Mouse (Mus musculus) fat pad, adult 2 months (tissue): ENCODE measurements around the gene H2afy2.
A peak's percentile ranks its signal among the peaks of the same experiment; 100 is the strongest.

ENCODE experiments used
- DNase-seq: peaks from one replicate; pipeline ENCODE4 v3.0.0-alpha.2; 2011; ENCODE audit warnings: low read depth, low spot score; ENCODE audit errors: extremely low read depth

H2afy2 gene

GRCm38 (mm10) chr10:61729181-61729580, 54.8 kb downstream of the H2afy2 start:
- DNase-seq: no peak

DNA sequence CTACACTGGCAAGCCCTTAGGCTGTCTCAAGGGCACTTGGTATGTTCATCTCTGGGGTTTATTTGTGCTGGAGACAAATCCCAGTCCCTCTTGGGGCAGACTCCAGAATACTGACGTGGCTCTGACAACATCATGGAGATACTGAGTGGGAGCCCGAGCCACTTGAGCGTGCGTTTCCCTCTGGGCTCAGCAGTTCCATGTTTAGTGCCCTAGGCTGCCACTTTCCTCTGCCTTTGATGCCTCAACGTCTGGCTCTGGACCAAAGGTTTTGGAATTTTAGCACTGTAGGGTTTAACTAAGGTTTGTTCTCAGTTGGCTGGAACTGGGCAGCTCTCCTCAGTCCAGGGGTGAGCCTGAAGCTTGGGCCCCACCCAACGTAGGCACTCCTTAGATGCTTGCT, 60.7 kb downstream of the H2afy2 start:
- no peak for DNase-seq

DNA sequence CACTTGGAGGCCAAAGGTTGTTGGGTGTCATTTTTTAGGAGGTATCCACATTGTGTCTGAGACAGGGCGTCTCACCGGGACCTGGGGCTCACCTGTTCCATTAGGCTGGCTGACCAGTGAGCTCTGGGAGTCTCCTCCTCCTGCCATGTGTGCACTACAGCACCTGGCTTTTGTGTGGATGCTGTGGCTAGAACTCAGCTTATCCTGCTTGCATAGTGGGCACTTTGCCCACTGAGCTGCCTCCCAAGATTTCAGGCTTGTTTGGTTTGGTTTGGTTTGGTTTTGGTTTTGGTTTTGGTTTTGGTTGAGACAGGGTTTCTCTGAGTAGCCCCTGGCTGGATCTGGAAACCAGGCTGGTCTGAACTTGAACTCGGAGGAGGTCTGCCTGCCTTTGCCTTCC, 61.7 kb downstream of the H2afy2 start:
- no peak for DNase-seq

GRCm38 (mm10) chr10:61720331-61720730, 63.6 kb downstream of the H2afy2 start:
- no peak for DNase-seq

DNA sequence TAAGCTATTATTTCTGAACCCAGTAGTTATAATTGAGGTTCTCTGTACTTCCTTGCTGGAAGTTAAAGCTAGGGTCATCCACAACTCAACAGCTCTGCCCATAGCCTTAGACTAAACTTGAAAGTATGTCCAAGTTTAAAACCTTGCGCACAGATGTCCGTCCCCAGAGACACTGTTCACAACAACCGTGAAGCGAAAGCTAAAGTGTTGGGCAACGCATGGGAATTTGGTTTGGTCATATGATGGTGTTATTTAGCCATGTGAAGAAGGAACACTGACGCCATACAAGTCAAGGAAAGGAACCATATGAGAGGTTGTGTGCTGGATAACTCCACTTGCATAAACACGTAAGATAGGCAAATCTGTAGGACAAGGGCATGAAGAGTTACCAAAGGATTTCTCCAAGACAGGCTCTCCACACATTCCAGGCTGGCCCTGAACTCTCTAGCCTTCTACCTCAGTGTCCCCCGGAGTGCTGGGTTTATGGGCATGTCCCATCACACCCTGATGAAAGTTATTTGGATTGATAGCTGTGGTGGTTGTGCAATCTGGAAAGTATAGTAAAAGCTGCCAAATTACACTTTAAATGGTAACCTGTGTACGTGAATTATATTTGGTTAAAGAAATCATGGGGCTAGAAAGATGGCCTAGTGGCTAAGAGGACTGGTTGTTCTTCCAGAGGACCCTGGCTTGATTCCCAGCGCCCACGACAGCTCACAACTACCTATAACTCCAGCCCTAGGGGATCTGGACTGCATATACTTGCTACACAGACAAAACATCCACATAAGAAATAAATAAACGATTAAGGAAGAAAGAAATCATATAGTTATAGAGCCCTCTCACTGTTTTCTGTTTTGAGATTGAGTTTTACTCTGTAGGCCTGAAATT, 66.3 kb downstream of the H2afy2 start:
- peak; percentile 92 for DNase-seq

DNA sequence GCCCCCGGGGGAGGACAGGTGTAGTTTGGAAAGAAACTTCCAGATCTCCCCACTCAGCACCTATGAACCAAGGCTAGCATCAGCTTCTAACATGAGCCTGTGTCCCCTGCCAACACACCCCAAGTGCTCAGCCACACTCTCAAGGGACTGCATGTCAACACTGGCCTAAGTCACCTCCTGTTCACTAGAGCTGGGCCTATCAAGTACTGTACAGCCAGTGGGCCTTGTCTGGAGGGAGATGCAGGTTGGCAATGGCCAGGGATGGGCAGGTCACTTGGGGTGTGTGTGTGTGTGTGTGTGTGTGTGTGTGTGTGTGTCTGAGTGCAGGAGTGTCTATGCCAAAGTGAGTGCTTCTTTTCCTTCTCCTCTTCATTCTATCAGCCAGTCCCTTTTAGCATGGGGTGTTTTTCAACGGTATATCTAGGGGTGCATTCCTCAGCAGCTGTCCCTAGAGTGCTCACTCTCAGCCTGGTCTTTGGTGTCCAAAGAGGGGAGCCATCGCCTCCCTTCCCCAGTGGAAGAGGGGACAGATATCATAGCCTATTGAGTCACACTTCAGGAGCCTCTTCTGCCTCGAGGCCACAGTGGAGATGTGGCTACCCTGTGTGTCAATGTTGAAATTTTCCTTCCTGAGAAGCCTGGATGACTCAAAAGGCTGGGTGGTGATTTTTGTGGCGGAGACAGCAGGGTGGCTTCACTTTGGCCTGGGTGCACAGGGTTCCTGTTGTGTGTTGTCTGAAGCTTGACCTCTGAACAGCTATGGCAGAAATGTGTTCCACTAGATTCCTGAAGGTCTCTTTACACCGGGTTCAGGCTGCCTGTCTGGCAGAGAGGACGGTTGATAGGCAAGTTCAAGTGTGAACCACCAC, 67.7 kb downstream of the H2afy2 start:
- no peak for DNase-seq

DNA sequence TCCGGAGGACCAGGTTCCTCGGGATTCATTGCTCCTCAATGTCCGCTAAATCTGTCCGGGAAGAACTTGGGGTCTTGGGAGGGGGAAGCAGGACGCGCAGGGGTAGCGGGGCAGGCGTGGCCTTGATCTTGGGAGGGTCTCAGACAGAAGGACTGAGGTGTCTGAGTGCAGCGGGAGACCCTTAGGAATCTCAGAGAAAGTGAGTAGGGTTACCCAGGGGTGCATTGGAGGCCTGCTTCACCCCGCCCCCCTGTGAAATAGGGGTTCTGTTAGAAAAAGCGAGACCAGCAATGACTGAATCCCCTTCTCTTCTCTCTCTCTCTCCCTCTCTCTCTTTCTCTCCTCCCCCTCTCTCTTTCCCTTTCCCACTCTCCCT, 68.5 kb downstream of the H2afy2 start:
- DNase-seq: no peak

DNA sequence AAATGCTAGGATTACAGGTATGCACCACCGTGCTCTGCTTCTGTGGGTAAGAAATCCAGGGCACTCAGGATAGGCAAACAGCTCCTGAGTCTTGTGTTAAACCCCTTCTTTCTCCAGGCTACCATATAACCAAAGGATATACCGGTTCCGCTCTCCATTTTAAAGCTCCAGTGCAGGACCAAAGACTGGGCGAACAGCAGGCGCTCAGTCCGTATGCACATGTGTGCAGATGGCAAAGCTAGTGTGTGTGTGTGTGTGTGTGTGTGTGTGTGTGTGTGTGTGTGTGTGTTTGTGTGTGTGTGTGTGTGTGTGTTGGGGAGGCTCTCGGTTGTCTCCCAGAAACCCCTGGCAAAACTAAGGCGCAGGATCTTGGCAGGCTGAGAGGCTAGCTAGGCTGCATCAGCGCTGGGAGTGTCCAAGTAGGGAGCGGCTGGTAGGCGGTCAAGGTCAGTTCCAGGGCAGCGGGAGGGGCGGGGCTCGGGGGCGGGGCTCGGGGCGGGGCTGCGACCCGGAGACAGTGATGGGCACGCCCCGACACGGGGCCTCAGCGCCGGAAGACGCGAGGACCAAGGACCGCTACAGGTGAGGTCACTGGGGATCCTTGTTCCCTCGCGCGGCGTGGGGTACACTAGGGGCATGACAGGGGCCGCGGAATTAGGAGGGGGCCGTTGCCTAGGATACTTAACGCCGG, 69.0 kb downstream of the H2afy2 start, which contains the start of gene Aifm2:
Aifm2 (plus strand) TSS at position 493 of the 691 bp plus-strand sequence.
- DNase-seq: no peak

GRCm38 (mm10) chr10:61714146-61714545, 69.8 kb downstream of the H2afy2 start:
- DNase-seq: no peak

GRCm38 (mm10) chr10:61713601-61714000, 70.3 kb downstream of the H2afy2 start:
- DNase-seq: no peak

- no peak for DNase-seq
These were observed 77.3 kb downstream of the H2afy2 start for GRCm38 (mm10) chr10:61706412-61707375.

- DNase-seq: no peak
These were observed 79.3 kb downstream of the H2afy2 start for GRCm38 (mm10) chr10:61704663-61705062.

GRCm38 (mm10) chr10:61697028-61697427, 86.9 kb downstream of the H2afy2 start:
- no peak for DNase-seq

DNA sequence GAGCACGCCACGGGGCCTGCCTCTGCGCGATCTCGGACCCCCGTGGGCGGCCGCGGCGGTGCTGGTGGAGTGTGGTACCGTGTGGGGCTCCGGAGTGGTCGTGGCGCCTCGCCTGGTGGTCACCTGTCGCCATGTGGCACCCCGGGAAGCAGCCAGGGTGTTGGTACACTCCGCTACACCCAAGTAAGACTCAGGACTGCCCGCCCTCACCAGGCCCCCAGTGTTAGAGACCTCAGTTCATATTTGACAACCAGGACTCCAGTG, 87.5 kb downstream of the H2afy2 start:
- no peak for DNase-seq

DNA sequence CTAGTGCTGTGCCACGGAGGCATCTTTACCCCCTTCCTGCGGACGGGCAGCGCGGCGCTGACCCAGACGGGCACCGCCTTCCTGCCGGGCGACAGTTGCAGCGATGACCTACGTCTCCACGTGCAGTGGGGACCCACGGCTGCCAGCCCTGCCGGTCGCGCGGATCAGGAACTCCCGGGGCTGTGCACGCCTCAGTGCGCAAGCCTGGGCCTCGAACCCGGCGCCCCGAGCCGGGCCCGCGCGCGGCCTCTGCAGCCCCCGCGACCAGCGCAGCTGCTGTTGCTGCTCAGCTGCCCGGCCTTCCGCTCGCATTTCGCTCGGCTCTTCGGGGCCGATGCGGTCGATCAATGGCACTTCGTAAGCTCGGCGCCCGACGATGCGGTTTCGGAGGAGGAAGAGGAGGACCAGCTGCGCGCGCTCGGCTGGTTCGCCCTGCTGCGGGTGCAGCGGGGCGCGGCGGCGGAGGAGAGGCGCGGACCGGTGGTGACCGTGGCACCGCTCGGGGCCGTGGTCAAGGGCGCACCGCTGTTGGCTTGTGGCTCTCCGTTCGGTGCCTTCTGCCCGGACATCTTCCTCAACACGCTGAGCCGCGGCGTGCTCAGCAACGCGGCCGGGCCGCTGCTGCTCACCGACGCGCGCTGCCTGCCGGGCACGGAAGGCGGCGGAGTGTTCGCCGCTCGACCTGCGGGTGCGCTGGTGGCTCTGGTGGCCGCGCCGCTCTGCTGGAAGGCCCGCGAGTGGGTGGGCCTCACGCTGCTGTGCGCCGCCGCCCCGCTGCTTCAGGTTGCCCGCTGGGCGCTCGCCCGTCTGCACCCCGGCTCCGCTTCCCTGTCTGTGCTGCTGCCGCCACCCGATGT, 88.0 kb downstream of the H2afy2 start:
- no peak for DNase-seq

GRCm38 (mm10) chr10:61694870-61695670, 88.9 kb downstream of the H2afy2 start, which contains the start of gene Tysnd1:
Gene Tysnd1 (plus strand): TSS chr10:61695514.
- peak; percentile 75 for DNase-seq

- DNase-seq: no peak
These were observed 90.4 kb downstream of the H2afy2 start for GRCm38 (mm10) chr10:61693563-61693962.

GRCm38 (mm10) chr10:61689405-61689804, 94.5 kb downstream of the H2afy2 start:
- DNase-seq: no peak
